Mouse (Mus musculus) ES-Bruce4 (cell line): ENCODE data around the gene Amacr.

ENCODE experiments used
- CTCF ChIP-seq: IDR thresholded peaks from one replicate; pipeline ENCODE4 v1.8.1; 2011; ENCODE audit warnings: low read depth, low read length
- POLR2A ChIP-seq: IDR thresholded peaks from one replicate; pipeline ENCODE4 v1.8.1; 2011; ENCODE audit warnings: low read length; ENCODE audit not compliant: insufficient read depth

- no peak for TF ChIP-seq CTCF
- no peak for TF ChIP-seq POLR2A
Observed at GRCm38 (mm10) chr15:10962601-10963000, 19.0 kb upstream of the Amacr start.
